Mouse (Mus musculus): Measurements from ENCODE around the gene Spcs1. TPM values are rescaled to one million over a fixed set of nuclear protein-coding genes. Genes with fewer than 3 reads are reported as not detected.

Gene Spcs1
- 399 and 416 TPM in 2 replicates for polyA plus RNA-seq (2015; fragmentation: Nextera tagmentation; extraction: Ambion mirVana)

- no peaks in the 10 kb centered on the region for H3K9me3 ChIP-seq
- H3K27me3 ChIP-seq: no peaks in the 10 kb centered on the region
- peak within 1 kb of the TSS; percentile 85 for H3K9ac ChIP-seq
- H3K36me3 ChIP-seq: peaks cover 14% of the 10 kb centered on the region; the same call in 1 of the 2 replicates
- peak within 1 kb of the TSS; percentile 94 for H3K27ac ChIP-seq
- H3K4me2 ChIP-seq: peak within 1 kb of the TSS; percentile 83
- peaks cover 17% of the 10 kb centered on the region for H3K4me1 ChIP-seq
- peak; percentile 92 for ATAC-seq (ENCODE audit: borderline replicate concordance, extremely low read depth, low FRiP score, low TSS enrichment)
- WGBS: under 1% methylated on average over 84 of the region's 84 CpGs
- peak within 1 kb of the TSS; percentile 93 for H3K4me3 ChIP-seq
These were observed at the start of gene Spcs1, which contains the start of gene Glt8d1 for GRCm38 (mm10) chr14:31001307-31002205. Gene Spcs1, minus strand, starts transcription at chr14:31001672. Gene Glt8d1, plus strand, starts transcription at chr14:31001400.

GRCm38 (mm10) chr14:31045817-31046216 is 44.3 kb upstream of the Spcs1 start:
- H3K9ac ChIP-seq: no peak overlapping the region
- WGBS: 98% methylated on average over 1 of the region's 1 CpGs
- no peaks in the 10 kb centered on the region for H3K9me3 ChIP-seq
- H3K4me2 ChIP-seq: no peak overlapping the region
- ATAC-seq (ENCODE audit: borderline replicate concordance, extremely low read depth, low FRiP score, low TSS enrichment): no peak
- H3K27ac ChIP-seq: no peak overlapping the region
- no peaks in the 10 kb centered on the region for H3K4me1 ChIP-seq
- H3K36me3 ChIP-seq: peaks cover 71% of the 10 kb centered on the region
- no peaks in the 10 kb centered on the region for H3K27me3 ChIP-seq
- no peak overlapping the region for H3K4me3 ChIP-seq

GRCm38 (mm10) chr14:31045296-31045695 is 43.8 kb upstream of the Spcs1 start:
- no peak overlapping the region for H3K27ac ChIP-seq
- H3K27me3 ChIP-seq: no peaks in the 10 kb centered on the region
- H3K9ac ChIP-seq: no peak overlapping the region
- WGBS: 89% methylated on average over 5 of the region's 5 CpGs
- H3K9me3 ChIP-seq: no peaks in the 10 kb centered on the region
- peaks cover 68% of the 10 kb centered on the region for H3K36me3 ChIP-seq
- H3K4me1 ChIP-seq: no peaks in the 10 kb centered on the region
- H3K4me2 ChIP-seq: no peak overlapping the region
- no peak for ATAC-seq (ENCODE audit: borderline replicate concordance, extremely low read depth, low FRiP score, low TSS enrichment)
- no peak overlapping the region for H3K4me3 ChIP-seq

GRCm38 (mm10) chr14:31025785-31026184 is 24.3 kb upstream of the Spcs1 start:
- H3K9ac ChIP-seq: no peak overlapping the region
- H3K27ac ChIP-seq: no peak overlapping the region
- H3K27me3 ChIP-seq: no peaks in the 10 kb centered on the region
- H3K4me3 ChIP-seq: no peak overlapping the region
- H3K9me3 ChIP-seq: no peaks in the 10 kb centered on the region
- peaks cover 66% of the 10 kb centered on the region for H3K36me3 ChIP-seq
- 76% methylated on average over 3 of the region's 3 CpGs for WGBS
- peaks cover under 1% of the 10 kb centered on the region; the same call in 1 of the 2 replicates for H3K4me1 ChIP-seq
- H3K4me2 ChIP-seq: no peak overlapping the region
- ATAC-seq (ENCODE audit: borderline replicate concordance, extremely low read depth, low FRiP score, low TSS enrichment): no peak

GRCm38 (mm10) chr14:31022579-31022978 is 21.1 kb upstream of the Spcs1 start:
- no peak for ATAC-seq (ENCODE audit: borderline replicate concordance, extremely low read depth, low FRiP score, low TSS enrichment)
- Histone ChIP-seq H3K4me3 (no peak overlapping the region), H3K4me2 (no peak overlapping the region), H3K36me3 (peaks cover 42% of the 10 kb centered on the region), H3K27ac (no peak overlapping the region), H3K9me3 (no peaks in the 10 kb centered on the region), H3K4me1 (peaks cover 15% of the 10 kb centered on the region), H3K27me3 (no peaks in the 10 kb centered on the region), H3K9ac (no peak overlapping the region)
- 34% methylated on average over 1 of the region's 1 CpGs for WGBS

- Histone ChIP-seq H3K9me3 (no peaks in the 10 kb centered on the region), H3K4me1 (peaks cover 21% of the 10 kb centered on the region), H3K9ac (peak overlapping the region; percentile 96), H3K4me3 (peak overlapping the region; percentile 74), H3K27ac (peak overlapping the region; percentile 99), H3K4me2 (peak overlapping the region; percentile 56), H3K36me3 (peaks cover 43% of the 10 kb centered on the region), H3K27me3 (no peaks in the 10 kb centered on the region)
- ATAC-seq (ENCODE audit: borderline replicate concordance, extremely low read depth, low FRiP score, low TSS enrichment): peak; percentile 94
- 3% methylated on average over 26 of the region's 56 CpGs for WGBS
These were observed 18.1 kb upstream of the Spcs1 start for GRCm38 (mm10) chr14:31019331-31020205.

GRCm38 (mm10) chr14:31018860-31019291 is 17.4 kb upstream of the Spcs1 start, which contains the start of the genes Pbrm1 and Gnl3:
Gene Pbrm1, plus strand, starts transcription at chr14:31019138.
Gene Gnl3, minus strand, starts transcription at chr14:31019152.
- Histone ChIP-seq H3K9ac (peak within 1 kb of the TSS; percentile 96), H3K4me2 (peak within 1 kb of the TSS; percentile 68), H3K27me3 (no peaks in the 10 kb centered on the region), H3K4me3 (peak within 1 kb of the TSS; percentile 74), H3K27ac (peak within 1 kb of the TSS; percentile 99), H3K36me3 (peaks cover 46% of the 10 kb centered on the region), H3K9me3 (no peaks in the 10 kb centered on the region), H3K4me1 (peaks cover 21% of the 10 kb centered on the region)
- ATAC-seq (ENCODE audit: borderline replicate concordance, extremely low read depth, low FRiP score, low TSS enrichment): peak; percentile 94
- WGBS: 0% methylated on average over 32 of the region's 53 CpGs

GRCm38 (mm10) chr14:31017854-31018253 is 16.4 kb upstream of the Spcs1 start:
- Histone ChIP-seq H3K36me3 (peaks cover 51% of the 10 kb centered on the region), H3K4me2 (peak overlapping the region; percentile 68), H3K9me3 (no peaks in the 10 kb centered on the region), H3K4me3 (peak overlapping the region; percentile 74), H3K27ac (no peak overlapping the region), H3K4me1 (peaks cover 21% of the 10 kb centered on the region), H3K9ac (peak overlapping the region; percentile 96), H3K27me3 (no peaks in the 10 kb centered on the region)
- ATAC-seq (ENCODE audit: borderline replicate concordance, extremely low read depth, low FRiP score, low TSS enrichment): no peak
- WGBS: 0% methylated on average over 2 of the region's 2 CpGs

- 62% methylated on average over 1 of the region's 1 CpGs for WGBS
- peaks cover 21% of the 10 kb centered on the region for H3K4me1 ChIP-seq
- no peak for ATAC-seq (ENCODE audit: borderline replicate concordance, extremely low read depth, low FRiP score, low TSS enrichment)
These were observed 14.6 kb upstream of the Spcs1 start for GRCm38 (mm10) chr14:31016063-31016462.

GRCm38 (mm10) chr14:31013928-31014327 is 12.5 kb upstream of the Spcs1 start:
- ATAC-seq (ENCODE audit: borderline replicate concordance, extremely low read depth, low FRiP score, low TSS enrichment): no peak
- Histone ChIP-seq H3K4me1 (peaks cover 11% of the 10 kb centered on the region), H3K4me2 (no peak overlapping the region), H3K4me3 (no peak overlapping the region), H3K27me3 (no peaks in the 10 kb centered on the region), H3K9ac (no peak overlapping the region), H3K27ac (no peak overlapping the region), H3K36me3 (peaks cover 84% of the 10 kb centered on the region), H3K9me3 (no peaks in the 10 kb centered on the region)
- WGBS: 94% methylated on average over 2 of the region's 2 CpGs

More at GRCm38 (mm10) chr14:31016063-31016462, 14.6 kb upstream of the Spcs1 start:
- Histone ChIP-seq H3K9me3 (no peaks in the 10 kb centered on the region), H3K27ac (no peak overlapping the region), H3K4me2 (no peak overlapping the region), H3K4me3 (no peak overlapping the region), H3K36me3 (peaks cover 65% of the 10 kb centered on the region), H3K27me3 (no peaks in the 10 kb centered on the region), H3K9ac (no peak overlapping the region)

- H3K9me3 ChIP-seq: no peaks in the 10 kb centered on the region
- 91% methylated on average over 3 of the region's 3 CpGs for WGBS
- no peak overlapping the region for H3K4me3 ChIP-seq
- no peaks in the 10 kb centered on the region for H3K27me3 ChIP-seq
- H3K9ac ChIP-seq: no peak overlapping the region
- H3K4me1 ChIP-seq: no peaks in the 10 kb centered on the region
- H3K36me3 ChIP-seq: peaks cover 91% of the 10 kb centered on the region
- no peak for ATAC-seq (ENCODE audit: borderline replicate concordance, extremely low read depth, low FRiP score, low TSS enrichment)
- no peak overlapping the region for H3K4me2 ChIP-seq
- H3K27ac ChIP-seq: no peak overlapping the region
These were observed 10.1 kb upstream of the Spcs1 start for GRCm38 (mm10) chr14:31011588-31011987.

Data from lung, embryonic 15.5 days (tissue).